Mouse (Mus musculus): ENCODE measurements around the gene Vmn1r124. TPM values are rescaled to one million over a fixed set of nuclear protein-coding genes. Genes with fewer than 3 reads are reported as not detected.
"Not testable (repeated sequence)": the region's sequence is repeated elsewhere in the genome, so short reads cannot be mapped to it uniquely, and the experiment has no call there.

Vmn1r124 gene
- polyA plus RNA-seq (2012): not detected in 2 replicates

DNA sequence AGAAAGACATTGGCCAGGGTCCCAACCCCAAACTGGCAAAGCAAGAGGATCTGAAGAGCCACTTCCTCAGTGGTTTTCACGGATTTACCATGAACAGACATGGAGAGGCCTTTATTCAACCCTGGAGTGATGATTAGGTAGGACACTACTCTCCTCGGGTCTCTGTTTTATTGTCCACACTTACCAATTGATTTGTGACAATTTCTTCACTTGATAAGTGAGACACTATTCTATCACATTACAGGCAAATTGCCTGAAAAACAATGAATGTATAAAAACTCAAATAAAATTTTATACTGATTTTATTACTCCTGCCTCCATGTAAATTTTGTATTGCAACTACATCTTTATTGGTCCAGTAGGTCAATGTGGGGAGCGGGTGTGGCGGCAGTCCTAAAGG lies at the start of gene Vmn1r124:
Vmn1r124 (minus strand) TSS at position 101 of the 400 bp plus-strand sequence.
- TF ChIP-seq GATA1 (IDR thresholded peaks at IDR 0.05; ENCODE audit: low read length): not testable (repeated sequence)

DNA sequence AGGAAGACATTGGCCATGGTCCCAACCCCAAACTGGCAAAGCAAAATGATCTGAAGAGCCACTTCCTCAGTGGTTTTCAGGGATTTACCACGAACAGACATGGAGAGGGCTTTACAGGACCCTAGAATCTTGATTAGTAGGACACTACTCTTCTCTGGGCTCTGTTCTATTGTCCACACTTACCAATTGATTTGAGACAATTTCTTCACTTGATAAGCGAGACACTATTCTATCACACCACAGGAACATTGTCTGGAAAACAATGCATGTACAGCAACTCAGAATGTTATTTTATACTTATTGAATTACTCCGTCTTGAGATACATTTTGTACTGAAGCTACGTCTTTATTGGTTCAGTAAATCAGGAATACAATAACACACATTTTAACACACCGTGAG lies 41.0 kb upstream of the Vmn1r124 start, which contains the start of gene Vmn1r126:
Vmn1r126 (minus strand) TSS at position 101 of the 400 bp plus-strand sequence.
- TF ChIP-seq GATA1 (IDR thresholded peaks at IDR 0.05; ENCODE audit: low read length): not testable (repeated sequence)

DNA sequence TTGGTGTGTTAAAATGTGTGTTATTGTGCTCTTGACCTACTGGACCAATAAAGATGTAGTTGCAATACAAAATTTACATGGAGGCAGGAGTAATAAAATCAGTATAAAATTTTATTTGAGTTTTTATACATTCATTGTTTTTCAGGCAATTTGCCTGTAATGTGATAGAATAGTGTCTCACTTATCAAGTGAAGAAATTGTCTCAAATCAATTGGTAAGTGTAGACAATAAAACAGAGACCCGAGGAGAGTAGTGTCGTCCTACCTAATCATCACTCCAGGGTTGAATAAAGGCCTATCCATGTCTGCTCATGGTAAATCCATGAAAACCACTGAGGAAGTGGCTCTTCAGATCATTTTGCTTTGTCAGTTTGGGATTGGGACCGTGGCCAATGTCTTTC lies 11.5 kb upstream of the Vmn1r124 start, which contains the start of gene Vmn1r125:
Vmn1r125 (plus strand) TSS at position 301 of the 400 bp plus-strand sequence.
- TF ChIP-seq GATA1 (IDR thresholded peaks at IDR 0.05; ENCODE audit: low read length): not testable (repeated sequence)

Other genes starting within 250 kb of the Vmn1r124 start
- not detected in 2 replicates for gene Vmn1r119, start 248.2 kb downstream of the Vmn1r124 start, polyA plus RNA-seq (2012)
- gene Vmn1r120, start 206.8 kb downstream of the Vmn1r124 start, polyA plus RNA-seq (2012): not detected in 2 replicates
- gene Vmn1r121, start 162.1 kb downstream of the Vmn1r124 start, polyA plus RNA-seq (2012): not detected in 2 replicates
- not detected in 2 replicates for gene Vmn1r122, start 126.5 kb downstream of the Vmn1r124 start, polyA plus RNA-seq (2012)
- gene Vmn1r123, start 98.4 kb downstream of the Vmn1r124 start, polyA plus RNA-seq (2012): not detected in 2 replicates
- not detected in 2 replicates for gene Gm5157, start 70.2 kb downstream of the Vmn1r124 start, polyA plus RNA-seq (2012)
- not detected in 2 replicates for gene Vmn1r125, start 11.6 kb upstream of the Vmn1r124 start, polyA plus RNA-seq (2012)
- not detected in 2 replicates for gene Vmn1r126, start 40.9 kb upstream of the Vmn1r124 start, polyA plus RNA-seq (2012)
- not detected in 2 replicates for gene Vmn1r127, start 59.2 kb upstream of the Vmn1r124 start, polyA plus RNA-seq (2012)
- not detected in 2 replicates for gene Vmn1r128, start 88.8 kb upstream of the Vmn1r124 start, polyA plus RNA-seq (2012)
- gene Vmn1r129, start 100.7 kb upstream of the Vmn1r124 start, polyA plus RNA-seq (2012): not detected in 2 replicates
- gene Gm6882, start 172.1 kb upstream of the Vmn1r124 start, polyA plus RNA-seq (2012): not detected in 2 replicates

Data from G1E-ER4 (cell line).